Mouse (Mus musculus) layer of hippocampus, adult 6 months (tissue): ENCODE data around the gene Olfr821. TPM values are rescaled to one million over a fixed set of nuclear protein-coding genes. Genes with fewer than 3 reads are reported as not detected.

Experiments used
- long read RNA-seq, 2 experiments: library from polyadenylated mRNA; unstranded; transcript quantifications; one replicate each; pipeline ENCODE4 v2.0.0; 2019 to 2020
- polyA plus RNA-seq: library from polyadenylated mRNA; unstranded; fragments of <200 nt; fragmentation: Nextera tagmentation; gene quantifications from 2 replicates; pipeline ENCODE4 v1.2.3, GENCODE M21; 2021

Gene Olfr821
- polyA plus RNA-seq = not detected in 2 replicates
- long read RNA-seq, experiment 1 = 0 reads
- long read RNA-seq, experiment 2 = 0 reads

GRCm38 (mm10) chr10:130030048-130030447 is at the start of gene Olfr821:
Olfr821 (plus strand) TSS chr10:130030348.

GRCm38 (mm10) chr10:129984962-129985361 is 45.2 kb upstream of the Olfr821 start, which contains the start of gene Gm10310:
Gm10310 (minus strand) TSS chr10:129985062.

GRCm38 (mm10) chr10:130012321-130012720 is 17.8 kb upstream of the Olfr821 start, which contains the start of gene Olfr820:
Olfr820 (plus strand) TSS chr10:130012621.

GRCm38 (mm10) chr10:130070910-130071309 is 40.8 kb downstream of the Olfr821 start, which contains the start of gene Olfr822:
Olfr822 (plus strand) TSS chr10:130071210.

Other genes with a start within 250 kb of the Olfr821 start
- gene Olfr810, start 235.4 kb upstream of the Olfr821 start, polyA plus RNA-seq = not detected in 2 replicates
- not detected in 2 replicates for gene Olfr811, start 226.0 kb upstream of the Olfr821 start, polyA plus RNA-seq
- not detected in 2 replicates for gene Olfr812, start 184.3 kb upstream of the Olfr821 start, polyA plus RNA-seq
- not detected in 2 replicates for gene Olfr813, start 175.0 kb upstream of the Olfr821 start, polyA plus RNA-seq
- not detected in 2 replicates for gene Olfr814, start 150.5 kb upstream of the Olfr821 start, polyA plus RNA-seq
- gene Olfr815, start 124.5 kb upstream of the Olfr821 start, polyA plus RNA-seq = not detected in 2 replicates
- not detected in 2 replicates for gene Olfr816, start 114.8 kb upstream of the Olfr821 start, polyA plus RNA-seq
- gene Olfr818, start 81.2 kb upstream of the Olfr821 start, polyA plus RNA-seq = not detected in 2 replicates
- not detected in 2 replicates for gene Olfr819, start 63.1 kb upstream of the Olfr821 start, polyA plus RNA-seq
- gene Olfr247, start 54.2 kb upstream of the Olfr821 start, polyA plus RNA-seq = not detected in 2 replicates
- not detected in 2 replicates for gene Gm10310, start 45.3 kb upstream of the Olfr821 start, polyA plus RNA-seq
- gene Olfr820, start 17.7 kb upstream of the Olfr821 start, polyA plus RNA-seq = not detected in 2 replicates
- not detected in 2 replicates for gene Olfr822, start 40.9 kb downstream of the Olfr821 start, polyA plus RNA-seq
- gene Olfr823, start 85.0 kb downstream of the Olfr821 start, polyA plus RNA-seq = not detected in 2 replicates
- not detected in 2 replicates for gene Olfr824, start 99.7 kb downstream of the Olfr821 start, polyA plus RNA-seq
- not detected in 2 replicates for gene Olfr825, start 136.4 kb downstream of the Olfr821 start, polyA plus RNA-seq
- not detected in 2 replicates for gene Olfr826, start 153.8 kb downstream of the Olfr821 start, polyA plus RNA-seq
- not detected in 2 replicates for gene Olfr827, start 184.1 kb downstream of the Olfr821 start, polyA plus RNA-seq
- gene Neurod4, start 249.9 kb downstream of the Olfr821 start, polyA plus RNA-seq = 0.06 and 0.09 TPM in 2 replicates